Mouse (Mus musculus) forebrain, embryonic 11.5 days (tissue): ENCODE measurements around the gene Rxra. TPM values are rescaled to one million over a fixed set of nuclear protein-coding genes. Genes with fewer than 3 reads are reported as not detected.

ENCODE experiments used
- ATAC-seq: fragments of 200-750 bp; cut with Nextera tagmentation; replicated peaks from 2 replicates; pipeline ENCODE4 v1.8.0; 2017; ENCODE audit warnings: moderate TSS enrichment; ENCODE audit not compliant: low FRiP score
- DNase-seq: peaks from one replicate; pipeline ENCODE4 v3.0.0-alpha.2; 2017; ENCODE audit warnings: low spot score
- H3K27ac ChIP-seq: fragments of 300-500 bp; sonication (generic); 2 replicates; pipeline ENCODE4 v1.5.1; 2014; ENCODE audit warnings: low read depth, low read length
- H3K27me3 ChIP-seq: fragments of 300-500 bp; sonication (generic); 2 replicates; pipeline ENCODE4 v1.6.1; 2014; ENCODE audit warnings: mild to moderate bottlenecking, low read length, mixed read lengths; ENCODE audit not compliant: control insufficient read depth, insufficient read depth
- H3K36me3 ChIP-seq: fragments of 300-500 bp; sonication (generic); 2 replicates; pipeline ENCODE4 v1.6.1; 2014; ENCODE audit warnings: mild to moderate bottlenecking, low read length, moderate library complexity, mixed read lengths; ENCODE audit not compliant: control insufficient read depth, insufficient read depth
- H3K4me1 ChIP-seq: fragments of 300-500 bp; sonication (generic); replicated peaks from 2 replicates; pipeline ENCODE4 v1.6.1; 2014; ENCODE audit warnings: low read length, mixed read lengths; ENCODE audit not compliant: control insufficient read depth, insufficient read depth
- H3K4me2 ChIP-seq: fragments of 300-500 bp; sonication (generic); 2 replicates; pipeline ENCODE4 v1.6.1; 2014; ENCODE audit warnings: low read depth, mild to moderate bottlenecking, low read length, moderate library complexity, mixed read lengths; ENCODE audit not compliant: severe bottlenecking
- H3K4me3 ChIP-seq: fragments of 300-500 bp; sonication (generic); 2 replicates; pipeline ENCODE4 v1.5.1; 2014; ENCODE audit warnings: low read depth, low read length
- H3K9ac ChIP-seq: fragments of 300-500 bp; sonication (generic); 2 replicates; pipeline ENCODE4 v1.6.1; 2014; ENCODE audit warnings: low read length
- H3K9me3 ChIP-seq: fragments of 300-500 bp; sonication (generic); 2 replicates; pipeline ENCODE4 v1.6.1; 2016; ENCODE audit warnings: low read length, mixed read lengths; ENCODE audit not compliant: control insufficient read depth
- WGBS: fragments of 180-500 bp; shearing (Covaris S2); extraction: QIAGEN DNeasy Blood & Tissue Kit; methylation state at CpG from one replicate; pipeline ENCODE4 v1.1.7; 2014; 5-methylcytosine and 5-hydroxymethylcytosine counted together
- polyA plus RNA-seq: library from polyadenylated mRNA; unstranded; fragments of >200 nt; fragmentation: Nextera tagmentation; extraction: Ambion mirVana; gene quantifications from 2 replicates; pipeline ENCODE4 v1.2.1, GENCODE M21; 2014

Gene Rxra
- polyA plus RNA-seq, 1 experiment from 2014 or later = 6.5 TPM

GRCm38 (mm10) chr2:27743177-27743576 lies 66.9 kb downstream of the Rxra start:
- WGBS = 75% methylated on average over 1 of the region's 1 CpGs
- ATAC-seq (no peak), DNase-seq (no peak)
- H3K4me2 ChIP-seq = no peak overlapping the region
- peaks cover 16% of the 10 kb centered on the region for H3K4me1 ChIP-seq
- H3K27me3 ChIP-seq = no peaks in the 10 kb centered on the region
- no peak overlapping the region for H3K9ac ChIP-seq
- H3K4me3 ChIP-seq = no peak overlapping the region
- H3K9me3 ChIP-seq = no peaks in the 10 kb centered on the region
- no peaks in the 10 kb centered on the region; the same call in 1 of the 2 replicates for H3K36me3 ChIP-seq
- no peak overlapping the region for H3K27ac ChIP-seq

DNA sequence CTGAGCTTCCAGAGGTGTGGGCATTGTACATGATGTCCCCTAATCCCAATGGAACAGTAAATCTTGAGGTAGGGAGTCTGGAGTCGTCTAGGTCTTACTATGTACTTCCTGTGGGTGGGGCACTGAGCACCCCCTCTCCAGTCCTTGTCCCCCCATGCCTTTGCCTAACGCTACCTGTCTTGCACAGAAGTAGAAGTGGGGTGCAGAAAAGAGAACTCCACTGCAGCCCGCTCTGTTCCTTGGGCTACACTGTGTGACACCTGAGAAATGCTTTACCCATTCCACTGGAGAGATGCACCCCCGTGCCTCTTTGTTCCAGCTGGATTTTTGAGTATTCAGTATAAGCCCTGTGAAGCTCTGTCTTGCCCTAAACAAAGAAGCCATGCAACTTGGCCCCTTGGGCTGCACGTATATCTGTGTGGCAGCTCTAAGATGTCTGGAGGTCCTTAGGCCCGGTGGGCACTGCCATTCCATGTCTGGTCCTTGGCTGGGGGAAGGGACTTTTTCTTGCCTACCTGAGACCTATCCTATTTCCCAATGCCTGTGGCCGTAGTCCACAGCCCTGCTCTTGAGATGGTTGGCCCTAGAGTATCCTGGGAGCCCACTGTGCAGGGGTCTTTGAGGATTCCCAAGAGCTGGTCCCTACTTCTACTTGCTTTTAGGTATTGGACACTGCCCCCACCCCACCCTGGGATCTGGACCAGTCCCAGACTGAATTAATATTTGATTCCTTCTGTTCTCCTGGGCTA lies 67.8 kb downstream of the Rxra start:
- H3K27ac ChIP-seq = no peak overlapping the region
- no peak for ATAC-seq
- H3K36me3 ChIP-seq = no peaks in the 10 kb centered on the region; the same call in 1 of the 2 replicates
- no peak overlapping the region for H3K4me2 ChIP-seq
- WGBS = 88% methylated on average over 7 of the region's 7 CpGs
- peaks cover 16% of the 10 kb centered on the region for H3K4me1 ChIP-seq
- no peaks in the 10 kb centered on the region for H3K27me3 ChIP-seq
- H3K9ac ChIP-seq = no peak overlapping the region
- no peak overlapping the region for H3K4me3 ChIP-seq
- H3K9me3 ChIP-seq = no peaks in the 10 kb centered on the region
- DNase-seq = no peak

DNA sequence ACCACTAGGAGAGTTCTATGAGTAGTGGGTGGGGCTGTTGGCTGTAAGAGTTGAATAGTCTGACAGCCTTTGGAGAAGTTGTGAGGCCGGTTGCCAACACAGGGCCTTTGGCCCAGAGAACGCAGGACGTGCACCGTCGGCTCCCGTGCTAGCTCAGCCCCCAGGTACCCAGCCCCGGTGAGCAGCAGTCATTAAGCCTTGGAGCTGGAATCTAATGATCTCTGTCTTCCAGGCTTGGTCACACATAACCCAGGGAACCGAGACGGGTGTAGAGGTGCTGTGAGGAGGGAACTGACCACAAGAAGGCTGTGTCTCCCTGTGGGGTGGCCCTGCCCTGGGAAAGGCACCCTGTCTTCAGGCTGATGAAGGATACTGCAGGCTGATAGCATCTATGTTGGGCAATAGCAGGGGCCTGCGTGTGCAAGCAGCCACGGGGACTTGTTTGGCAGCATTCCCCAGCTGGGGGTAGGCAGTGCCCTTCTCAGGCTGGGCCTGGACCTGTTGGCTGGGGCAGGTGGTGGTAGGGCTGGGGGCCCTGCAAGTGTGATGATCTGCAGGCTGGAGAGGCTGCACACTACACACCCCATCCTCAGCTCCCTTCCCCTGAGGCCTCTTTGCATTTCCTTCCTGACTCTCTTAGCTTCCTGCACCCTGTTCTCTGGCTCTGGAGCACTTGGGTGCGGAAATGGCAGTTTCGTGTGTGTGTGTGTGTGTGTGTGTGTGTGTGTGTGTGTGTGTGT lies 68.5 kb downstream of the Rxra start:
- DNase-seq = no peak
- H3K9me3 ChIP-seq = no peaks in the 10 kb centered on the region
- no peaks in the 10 kb centered on the region; the same call in 1 of the 2 replicates for H3K36me3 ChIP-seq
- no peak overlapping the region for H3K4me2 ChIP-seq
- ATAC-seq = no peak
- no peak overlapping the region for H3K27ac ChIP-seq
- peaks cover 11% of the 10 kb centered on the region for H3K4me1 ChIP-seq
- H3K27me3 ChIP-seq = no peaks in the 10 kb centered on the region
- WGBS = 83% methylated on average over 13 of the region's 13 CpGs
- H3K9ac ChIP-seq = no peak overlapping the region
- H3K4me3 ChIP-seq = no peak overlapping the region

GRCm38 (mm10) chr2:27745673-27746620 lies 69.7 kb downstream of the Rxra start:
- DNase-seq = no peak
- Histone ChIP-seq H3K9ac (peak overlapping the region; percentile 9; the same call in 1 of the 2 replicates), H3K27me3 (no peaks in the 10 kb centered on the region), H3K4me2 (no peak overlapping the region), H3K9me3 (no peaks in the 10 kb centered on the region), H3K4me3 (no peak overlapping the region), H3K27ac (no peak overlapping the region), H3K4me1 (0 out of 2 replicates have a peak, but pooled peaks cover 2% of the 10 kb centered on the region), H3K36me3 (no peaks in the 10 kb centered on the region; the same call in 1 of the 2 replicates)
- WGBS = 32% methylated on average over 18 of the region's 18 CpGs
- ATAC-seq = no peak

DNA sequence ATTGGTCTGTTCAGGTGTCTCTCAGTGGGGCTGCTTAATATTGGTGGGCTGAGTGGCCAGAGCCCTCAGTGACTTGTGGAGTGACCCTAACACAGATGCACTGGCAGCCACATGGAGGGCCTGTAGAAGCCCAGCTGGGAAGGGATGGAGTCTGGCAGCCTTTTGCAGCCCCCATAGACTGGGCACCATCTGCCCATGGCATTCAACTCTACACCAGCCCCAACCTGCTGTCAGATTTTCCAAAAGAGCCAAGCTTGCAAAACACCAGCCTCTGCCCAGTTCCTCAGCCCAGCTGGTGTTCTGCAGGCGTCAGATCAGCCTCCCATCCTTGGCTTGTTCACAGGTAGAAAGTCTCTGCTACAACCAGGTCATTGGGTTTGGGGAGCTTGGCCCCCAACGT lies 70.6 kb downstream of the Rxra start:
- Histone ChIP-seq H3K27me3 (no peaks in the 10 kb centered on the region), H3K27ac (no peak overlapping the region), H3K4me3 (no peak overlapping the region), H3K9ac (no peak overlapping the region), H3K4me2 (no peak overlapping the region), H3K36me3 (no peaks in the 10 kb centered on the region; the same call in 1 of the 2 replicates), H3K4me1 (0 out of 2 replicates have a peak, but pooled peaks cover 2% of the 10 kb centered on the region), H3K9me3 (no peaks in the 10 kb centered on the region)
- ATAC-seq (no peak), DNase-seq (no peak)
- 40% methylated on average over 2 of the region's 2 CpGs for WGBS

DNA sequence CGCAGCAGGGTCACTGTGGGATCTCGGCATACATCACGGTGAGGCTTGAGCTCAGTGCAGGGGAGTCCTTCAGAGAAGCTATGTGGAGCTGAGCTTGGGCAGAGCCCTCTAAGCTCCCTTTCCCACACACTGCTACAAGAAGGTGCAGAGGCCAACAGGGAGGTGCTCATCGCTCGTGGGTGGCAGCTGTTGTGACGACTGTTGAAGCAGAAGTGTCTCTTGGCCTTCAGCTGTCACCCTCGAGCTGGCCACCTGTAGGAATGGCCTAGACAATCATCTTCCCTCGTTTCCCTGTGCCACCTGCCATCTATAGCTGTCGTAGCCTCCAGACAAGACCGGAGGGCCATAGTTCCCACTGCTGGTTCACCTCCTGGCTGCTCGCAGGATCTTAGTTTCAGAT lies 72.7 kb downstream of the Rxra start:
- Histone ChIP-seq H3K9ac (no peak overlapping the region), H3K27me3 (no peaks in the 10 kb centered on the region), H3K4me2 (no peak overlapping the region), H3K9me3 (no peaks in the 10 kb centered on the region), H3K4me3 (no peak overlapping the region), H3K4me1 (0 out of 2 replicates have a peak, but pooled peaks cover 2% of the 10 kb centered on the region), H3K27ac (no peak overlapping the region), H3K36me3 (no peaks in the 10 kb centered on the region; the same call in 1 of the 2 replicates)
- DNase-seq (no peak), ATAC-seq (no peak)
- WGBS = 90% methylated on average over 11 of the region's 11 CpGs

DNA sequence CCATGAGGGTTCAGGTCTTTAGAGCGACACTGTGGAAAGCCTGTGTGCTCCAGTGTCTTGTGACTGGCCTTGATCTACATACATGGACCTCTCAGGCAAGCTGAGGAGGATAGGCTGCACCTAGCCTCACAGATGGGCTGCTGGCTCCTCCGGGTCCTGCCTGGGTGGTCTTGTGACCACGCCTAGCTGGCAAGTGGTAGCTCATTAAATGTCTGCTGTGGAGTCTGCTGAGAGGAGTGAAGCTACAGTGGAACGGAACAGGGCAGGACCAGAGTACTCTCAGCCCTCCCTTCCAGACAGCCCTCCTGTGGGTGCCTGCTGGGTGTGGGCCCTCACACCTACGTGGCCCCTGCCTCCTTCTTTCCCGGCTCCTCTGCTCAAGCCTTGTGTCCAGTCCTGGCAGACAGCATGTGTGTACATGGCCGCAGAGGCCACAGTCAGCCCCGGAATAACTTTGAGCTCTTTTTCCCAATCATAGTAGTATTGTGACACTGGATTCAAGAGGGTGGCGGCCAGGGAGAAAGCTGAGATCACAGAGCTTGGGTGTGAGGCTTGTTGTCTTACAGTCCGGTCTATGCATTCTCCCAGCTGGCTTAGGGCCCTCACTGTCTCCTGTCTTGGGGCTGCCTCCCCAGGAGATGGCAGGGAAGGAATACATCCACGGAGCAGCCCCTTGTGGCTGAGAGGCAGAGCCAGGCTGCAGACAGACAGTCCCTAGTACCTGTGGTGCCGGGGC lies 74.3 kb downstream of the Rxra start:
- no peaks in the 10 kb centered on the region for H3K27me3 ChIP-seq
- no peak overlapping the region for H3K4me2 ChIP-seq
- H3K4me1 ChIP-seq = 0 out of 2 replicates have a peak, but pooled peaks cover 2% of the 10 kb centered on the region
- H3K4me3 ChIP-seq = no peak overlapping the region
- DNase-seq (no peak), ATAC-seq (no peak)
- H3K9me3 ChIP-seq = no peaks in the 10 kb centered on the region
- WGBS = 84% methylated on average over 12 of the region's 12 CpGs
- no peak overlapping the region for H3K27ac ChIP-seq
- H3K9ac ChIP-seq = no peak overlapping the region
- H3K36me3 ChIP-seq = no peaks in the 10 kb centered on the region
